Mouse (Mus musculus): ENCODE data around the gene Hsf4.
"Not testable (repeated sequence)": the region's sequence is repeated elsewhere in the genome, so short reads cannot be mapped to it uniquely, and the experiment has no call there.

Gene Hsf4

DNA sequence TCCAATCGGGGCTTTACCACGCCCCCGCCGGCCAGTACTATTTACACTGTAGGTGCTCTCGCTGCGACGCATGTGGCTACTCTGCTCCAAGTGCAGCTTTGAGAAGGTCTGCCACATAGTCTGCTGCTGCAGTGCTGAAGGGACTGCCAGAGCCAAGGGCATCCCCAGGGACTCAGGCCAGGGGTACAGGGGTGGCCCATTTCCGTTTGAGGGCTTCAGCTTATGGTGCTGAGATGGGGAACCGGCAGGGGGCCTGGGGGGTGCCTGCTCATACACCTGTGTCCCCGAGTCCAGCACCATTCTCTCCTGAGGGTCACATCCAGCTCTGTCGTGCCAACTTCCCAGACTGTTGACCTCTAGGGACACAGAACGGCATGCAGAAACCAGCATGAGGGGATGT lies 15.9 kb downstream of the Hsf4 start:
- DNase-seq (ENCODE audit: low spot score): no peak

DNA sequence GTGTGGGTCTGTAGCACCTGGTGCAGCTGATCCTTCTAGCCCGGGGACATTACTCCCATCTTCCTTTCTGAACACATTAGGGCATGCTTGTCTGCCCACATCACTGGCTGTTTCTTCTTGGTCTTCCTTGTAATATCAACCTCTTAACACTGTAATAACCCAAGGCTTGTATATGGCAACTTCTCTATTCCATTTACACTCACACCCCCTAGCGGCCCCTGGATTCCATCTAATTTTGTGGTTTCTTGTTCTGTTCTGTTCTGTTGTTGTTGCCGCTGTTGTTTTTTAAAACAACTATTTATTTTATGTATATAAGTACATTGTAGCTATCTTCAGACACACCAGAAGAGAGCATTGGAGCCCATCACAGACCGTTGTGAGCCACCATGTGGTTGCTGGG lies 17.3 kb downstream of the Hsf4 start:
- DNase-seq (ENCODE audit: low spot score): no peak

DNA sequence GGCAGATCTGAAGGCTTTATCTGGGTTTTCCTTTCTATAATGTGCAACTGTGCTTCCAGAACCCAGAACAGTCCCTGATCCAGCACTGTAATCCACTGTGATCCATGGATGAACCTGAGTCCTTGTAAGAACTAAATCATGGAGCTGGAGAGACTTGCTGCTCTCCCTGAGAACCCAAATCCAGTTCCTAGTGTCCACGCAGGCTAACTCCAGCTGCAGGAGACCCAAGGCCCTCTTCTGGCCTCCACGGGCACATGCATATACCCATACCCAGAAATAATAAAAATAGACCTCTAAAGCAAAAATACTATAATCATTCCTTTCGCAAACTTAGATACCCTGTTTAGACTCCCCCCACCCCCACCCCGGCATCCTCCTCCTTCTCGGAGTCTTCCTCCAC lies 18.6 kb downstream of the Hsf4 start:
- no peak for DNase-seq (ENCODE audit: low spot score)

DNA sequence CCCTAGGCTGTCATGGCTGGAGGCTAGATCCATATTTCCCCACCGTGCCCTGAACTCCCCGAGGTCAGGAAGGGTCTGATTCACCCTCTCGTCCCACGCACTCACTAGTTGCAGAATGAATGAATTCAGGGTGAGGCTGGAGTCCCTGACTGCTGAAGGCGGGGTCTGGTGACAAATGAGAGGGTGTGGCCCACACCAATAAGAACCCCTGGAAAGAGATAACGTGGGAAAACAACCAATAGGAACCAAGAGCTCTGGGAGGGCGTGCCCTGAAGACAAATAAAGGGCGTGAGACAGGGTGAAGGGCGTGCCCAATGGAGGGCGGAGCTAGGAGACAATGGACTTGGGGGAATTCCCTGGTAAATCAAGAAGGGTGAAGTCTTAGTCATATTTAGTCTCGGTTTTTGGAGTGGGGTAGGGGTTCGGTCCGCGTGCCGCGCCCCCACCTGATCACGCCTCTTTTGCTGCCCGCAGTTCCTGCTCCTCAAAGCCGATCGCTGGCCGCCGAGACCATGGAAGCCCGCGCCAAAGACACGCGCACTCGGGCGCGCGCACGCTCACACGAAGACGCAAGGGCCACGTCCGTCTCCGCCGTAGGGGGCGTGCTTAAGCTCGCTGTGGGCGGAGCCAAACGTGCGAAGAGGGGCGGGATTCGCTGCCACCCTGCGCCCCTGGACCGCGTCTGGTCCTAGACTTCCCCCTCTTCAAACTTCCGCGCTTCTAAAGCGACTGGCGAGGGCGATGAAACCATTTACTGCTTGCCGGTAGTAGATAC lies 19.5 kb downstream of the Hsf4 start:
- DNase-seq (ENCODE audit: low spot score): peak; percentile 98

GRCm38 (mm10) chr8:105289805-105290460 lies 20.3 kb downstream of the Hsf4 start, which contains the start of gene 4931428F04Rik:
TSS of gene 4931428F04Rik (minus strand) at chr8:105289864.
- no peak for DNase-seq (ENCODE audit: low spot score)

GRCm38 (mm10) chr8:105290554-105291314 lies 21.1 kb downstream of the Hsf4 start:
- peak; percentile 95 for DNase-seq (ENCODE audit: low spot score)

- not testable (repeated sequence) for DNase-seq (ENCODE audit: low spot score)
These were observed 21.8 kb downstream of the Hsf4 start for GRCm38 (mm10) chr8:105291364-105291763.

GRCm38 (mm10) chr8:105291802-105292201 lies 22.2 kb downstream of the Hsf4 start:
- DNase-seq (ENCODE audit: low spot score): not testable (repeated sequence)

- DNase-seq (ENCODE audit: low spot score): no peak
These were observed 22.9 kb downstream of the Hsf4 start for GRCm38 (mm10) chr8:105292471-105292870.

- DNase-seq (ENCODE audit: low spot score): no peak
These were observed 23.8 kb downstream of the Hsf4 start for GRCm38 (mm10) chr8:105293405-105293804.

DNA sequence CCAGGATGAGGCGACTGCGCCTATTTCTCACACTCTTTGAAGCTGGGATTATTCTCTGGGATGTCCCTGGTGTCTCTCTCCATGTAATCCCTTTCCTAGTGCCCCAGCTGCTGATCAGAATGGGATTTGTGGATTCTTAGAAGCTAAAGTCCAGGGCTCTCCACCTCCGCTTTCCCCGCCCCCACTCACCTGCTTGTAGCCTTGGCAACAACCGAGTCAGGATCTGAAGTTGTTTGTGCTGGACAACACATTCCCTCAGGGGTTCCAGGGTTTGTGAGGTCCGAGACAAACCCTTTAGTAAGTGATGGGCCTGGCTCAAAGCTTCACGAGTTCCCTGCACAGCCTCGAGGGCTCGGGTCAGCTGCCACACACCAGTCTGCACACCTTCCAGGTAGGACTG lies 25.2 kb downstream of the Hsf4 start:
- DNase-seq (ENCODE audit: low spot score): no peak

DNA sequence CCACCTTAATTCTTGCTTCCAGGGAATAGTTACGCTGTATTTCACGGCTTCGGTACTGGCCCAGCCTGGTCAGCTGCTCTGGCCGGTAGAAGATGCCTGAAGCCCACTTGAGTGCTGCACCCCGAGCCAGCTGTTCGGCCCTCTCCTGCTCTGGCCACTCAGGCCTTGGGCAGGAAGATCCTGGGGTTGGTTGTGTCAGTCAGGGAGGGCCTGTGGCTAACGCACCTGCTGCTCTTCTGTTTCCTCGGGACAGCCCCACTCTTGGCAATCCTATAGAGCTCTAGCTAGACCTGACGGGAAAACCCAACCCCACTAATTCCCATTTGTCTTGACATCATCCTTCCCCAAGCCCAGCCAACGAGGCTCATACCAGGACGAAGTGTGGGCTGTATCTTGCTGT lies 25.7 kb downstream of the Hsf4 start:
- DNase-seq (ENCODE audit: low spot score): no peak

GRCm38 (mm10) chr8:105295895-105296573 lies 26.4 kb downstream of the Hsf4 start, which contains the start of gene Exoc3l:
TSS of gene Exoc3l (minus strand) at chr8:105296101.
- DNase-seq (ENCODE audit: low spot score): no peak

- peak; percentile 95 for DNase-seq (ENCODE audit: low spot score)
These were observed 28.1 kb downstream of the Hsf4 start, which contains the start of gene E2f4 for GRCm38 (mm10) chr8:105297511-105298192. TSS of gene E2f4 (plus strand) at chr8:105297663.

DNA sequence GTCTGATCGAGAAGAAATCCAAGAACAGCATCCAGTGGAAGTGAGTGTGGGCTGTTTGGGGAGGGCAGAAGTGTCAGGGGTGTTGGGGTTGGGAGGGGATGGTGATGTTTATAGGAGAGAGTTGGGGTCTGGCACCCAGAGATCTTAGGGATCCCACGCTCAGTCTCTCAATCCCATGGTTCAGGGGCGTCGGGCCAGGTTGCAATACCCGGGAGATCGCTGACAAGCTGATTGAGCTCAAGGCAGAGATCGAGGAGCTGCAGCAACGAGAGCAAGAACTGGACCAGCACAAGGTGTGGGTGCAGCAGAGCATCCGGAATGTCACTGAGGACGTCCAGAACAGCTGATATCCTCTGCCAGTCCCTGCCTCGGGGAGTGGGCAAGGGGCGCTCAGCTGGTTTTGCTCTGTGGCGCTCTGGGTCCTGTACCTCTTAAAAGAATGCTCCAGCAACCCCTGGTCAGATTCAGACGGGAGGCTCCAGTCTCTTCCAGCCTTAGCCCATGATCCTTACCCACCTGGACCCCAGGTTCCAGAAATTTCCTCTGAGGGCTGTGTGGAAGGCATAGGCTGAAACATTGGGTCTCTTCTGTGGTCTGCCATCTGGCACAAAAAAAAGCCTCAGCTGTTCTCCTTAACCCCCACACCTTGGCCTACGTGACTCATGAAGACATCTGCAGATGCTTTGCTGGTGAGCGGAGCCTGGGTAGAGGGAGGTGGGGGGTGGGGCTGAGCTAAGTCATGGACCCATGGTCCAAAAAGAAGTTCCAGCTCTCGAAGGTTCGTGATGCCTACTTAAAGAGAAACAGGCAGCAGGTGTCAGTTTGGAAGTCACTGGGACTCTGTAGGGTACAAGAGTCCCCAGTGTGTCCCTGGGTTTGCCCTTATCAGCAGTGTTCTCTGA lies 29.0 kb downstream of the Hsf4 start:
- DNase-seq (ENCODE audit: low spot score): no peak

- no peak for DNase-seq (ENCODE audit: low spot score)
These were observed 30.4 kb downstream of the Hsf4 start for GRCm38 (mm10) chr8:105299962-105300361.

DNA sequence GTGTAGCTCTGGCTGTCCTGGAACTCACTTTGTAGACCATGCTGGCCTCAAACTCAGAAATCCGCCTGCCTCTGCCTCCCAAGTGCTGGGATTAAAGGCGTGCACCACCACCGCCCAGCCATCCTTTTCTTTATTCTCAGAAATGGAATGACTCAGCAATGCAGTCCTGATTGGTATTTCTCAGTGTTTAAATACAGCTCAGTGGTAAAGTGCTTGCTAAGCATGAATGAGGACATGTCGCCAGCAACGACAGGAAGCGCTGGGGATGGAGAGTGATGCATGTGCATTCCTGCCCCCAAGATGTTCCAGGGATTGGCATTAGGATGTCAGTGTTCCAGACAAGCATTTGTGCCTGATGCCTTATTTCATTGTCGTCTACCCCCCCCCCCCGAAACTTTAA lies 33.8 kb downstream of the Hsf4 start:
- no peak for DNase-seq (ENCODE audit: low spot score)

- DNase-seq (ENCODE audit: low spot score): no peak
These were observed 34.3 kb downstream of the Hsf4 start for GRCm38 (mm10) chr8:105303874-105304273.

DNA sequence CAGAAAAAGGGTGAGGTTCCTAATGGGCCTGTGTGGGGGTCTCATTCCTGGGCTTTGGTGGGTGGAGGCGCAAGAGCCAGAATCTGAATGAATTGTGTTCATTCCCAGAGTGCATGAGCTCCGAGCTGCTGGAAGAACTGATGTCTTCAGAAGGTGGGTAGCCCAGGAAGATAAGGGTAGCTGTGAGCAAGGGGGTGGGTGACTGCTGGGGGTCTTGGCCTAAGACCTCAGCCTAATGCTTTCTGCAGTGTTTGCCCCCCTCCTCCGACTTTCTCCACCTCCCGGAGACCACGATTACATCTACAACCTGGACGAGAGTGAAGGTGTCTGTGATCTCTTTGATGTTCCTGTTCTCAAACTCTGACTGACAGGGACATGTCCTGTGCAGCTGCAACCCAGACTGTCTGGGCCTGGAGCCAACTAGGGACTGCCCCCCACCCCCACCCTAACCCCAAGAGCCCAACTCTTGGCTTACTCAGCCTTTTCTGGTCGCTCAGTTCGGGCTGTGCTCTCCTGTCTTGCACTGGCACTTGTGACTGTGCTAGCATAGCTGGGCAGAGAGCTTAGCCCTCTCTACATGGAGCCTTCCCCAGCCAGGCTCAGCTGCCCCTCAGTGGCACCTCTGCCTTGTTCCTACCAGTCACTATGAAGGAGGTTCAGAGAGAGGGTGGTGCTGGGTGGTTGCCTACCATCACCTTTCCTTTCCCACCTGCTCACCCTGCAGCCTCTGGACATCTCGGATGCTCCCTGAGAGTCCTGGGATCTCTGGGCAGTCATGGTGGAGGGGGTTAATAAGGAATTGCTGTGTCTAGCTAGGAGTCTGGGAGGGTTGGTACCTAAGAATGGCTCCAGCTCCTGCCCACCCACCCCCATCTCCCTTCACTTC lies 35.0 kb downstream of the Hsf4 start:
- DNase-seq (ENCODE audit: low spot score): peak; percentile 76
